ENCODE assay signal across 9 mouse cellular contexts in genomic region chr2:30365281-30366069, GRCm38 (mm10). TPM values are rescaled to one million over a fixed set of nuclear protein-coding genes. Genes with fewer than 3 reads are reported as not detected.
DNase-seq lines count a peak whose midpoint lies in the region; ATAC-seq and TF ChIP-seq lines count a peak whose summit lies in the region.
"Had no signal": no experiment of that assay in that cellular context is flagged by ENCODE, and none has a peak within 500 bp of the region (broad histone marks: within the 10 kb centered on the region; RNA-seq: fewer than 3 reads in every experiment).

No protein-coding gene starts in this region.

- no peak for TF ChIP-seq POLR2A in CH12.LX (IDR thresholded peaks at IDR 0.05; ENCODE audit: low read depth, low read length)

- in situ Hi-C loops in CH12.LX (cut with MboI; ENCODE audit: low pct_ligation_motif_present, low pct_unique_long_range_greater_than_20kb, low sequenced_read_pairs): no loop called here

- H3K4me2 ChIP-seq in CH12.LX (ENCODE audit: insufficient read depth, low read depth, poor library complexity, severe bottlenecking): 0 out of 2 replicates have a peak overlapping the region, but pooled peaks have one; percentile 52
- H3K4me2 ChIP-seq in hindbrain, embryonic 12.5 days (replicated peaks): peak overlapping the region; percentile 98
- H3K4me2 ChIP-seq in liver, embryonic 13.5 days: peak overlapping the region; percentile 94

- TF ChIP-seq CTCF in CH12.LX (conservative IDR thresholded peaks at IDR 0.05 in 1 of 2, IDR thresholded peaks at IDR 0.05 in 1 of 2; ENCODE audit: low read depth in 2 of 2, low read length in 2 of 2): no peak

- H3K9me3 ChIP-seq in CH12.LX (replicated peaks; ENCODE audit: low read length): peaks cover 6% of the 10 kb centered on the region
- no peaks in the 10 kb centered on the region for H3K9me3 ChIP-seq in hindbrain, embryonic 12.5 days (replicated peaks)
- peaks cover 5% of the 10 kb centered on the region; the same call in 1 of the 2 replicates for H3K9me3 ChIP-seq in liver, embryonic 13.5 days (replicated peaks)

- 84% methylated on average over 2 of the region's 2 CpGs for WGBS in hindbrain, embryonic 12.5 days
- 77% methylated on average over 2 of the region's 2 CpGs for WGBS in liver, embryonic 13.5 days (ENCODE audit: insufficient replicate concordance)

- DNase-seq in adrenal gland, postnatal 14 days: peak; percentile 62
- no peak for DNase-seq in adrenal gland, postnatal 4 days (ENCODE audit: low spot score in 2 of 2)
- DNase-seq in CH12.LX (ENCODE audit: extremely low read depth): no peak
- no peak for DNase-seq in liver, embryonic 13.5 days
- no peak for DNase-seq in thymus, postnatal 25 days
- no peak for DNase-seq in urinary bladder, adult 2 months (ENCODE audit: low spot score)
- DNase-seq: B cell, adult 2 months had no signal

- no peak for TF ChIP-seq EP300 in CH12.LX (IDR thresholded peaks at IDR 0.05; ENCODE audit: low read length)

- no peaks in the 10 kb centered on the region for H3K27me3 ChIP-seq in CH12.LX (replicated peaks)
- no peaks in the 10 kb centered on the region for H3K27me3 ChIP-seq in hindbrain, embryonic 12.5 days
- no peaks in the 10 kb centered on the region for H3K27me3 ChIP-seq in liver, embryonic 13.5 days

- peaks cover 24 to 41% of the 10 kb centered on the region in 2 experiments for H3K36me3 ChIP-seq in CH12.LX (replicated peaks in 1 of 2; ENCODE audit: control insufficient read depth in 1 of 2, insufficient read depth in 1 of 2, low read length in 1 of 2)
- peaks cover 38% of the 10 kb centered on the region for H3K36me3 ChIP-seq in hindbrain, embryonic 12.5 days
- peaks cover 37% of the 10 kb centered on the region for H3K36me3 ChIP-seq in liver, embryonic 13.5 days

- no peak overlapping the region for H3K9ac ChIP-seq in CH12.LX (ENCODE audit: insufficient read depth, low read depth)
- H3K9ac ChIP-seq in hindbrain, embryonic 12.5 days: peak overlapping the region; percentile 90
- H3K9ac ChIP-seq in liver, embryonic 13.5 days: peak overlapping the region; percentile 81

- no peak overlapping the region for H3K4me3 ChIP-seq in CH12.LX (replicated peaks in 1 of 3; ENCODE audit: low read depth in 2 of 3, low read length in 2 of 3, poor library complexity in 1 of 3)
- peak overlapping the region; percentile 89 for H3K4me3 ChIP-seq in hindbrain, embryonic 12.5 days
- H3K4me3 ChIP-seq in liver, embryonic 13.5 days (replicated peaks): peak overlapping the region; percentile 73

- dilution Hi-C loops in CH12.LX (cut with MboI; ENCODE audit: extremely low pct_ligation_motif_present, extremely low pct_unique_long_range_greater_than_20kb, low sequenced_read_pairs): no loop called here

- no peak for TF ChIP-seq RAD21 in CH12.LX (IDR thresholded peaks at IDR 0.05; ENCODE audit: low read depth, low read length)

- H3K79me2 ChIP-seq in CH12.LX (replicated peaks; ENCODE audit: control insufficient read depth, extremely low read depth, insufficient read depth, poor library complexity, severe bottlenecking): no peaks in the 10 kb centered on the region

- ATAC-seq in hindbrain, embryonic 12.5 days (ENCODE audit: low FRiP score): no peak
- ATAC-seq in liver, embryonic 13.5 days (ENCODE audit: low read depth): no peak
- no peak for ATAC-seq in erythroid progenitor cell, adult 5-6 weeks (replicated peaks; ENCODE audit: low FRiP score, poor library complexity, severe bottlenecking)

- no peak overlapping the region for H3K27ac ChIP-seq in CH12.LX (ENCODE audit: insufficient read depth, low read depth)
- H3K27ac ChIP-seq in hindbrain, embryonic 12.5 days: no peak overlapping the region
- H3K27ac ChIP-seq in liver, embryonic 13.5 days: peak overlapping the region; percentile 76

- H3K4me1 ChIP-seq in CH12.LX (ENCODE audit: control insufficient read depth in 1 of 2, insufficient read depth in 2 of 2): peaks cover 10 to 17% of the 10 kb centered on the region in 2 experiments; a peak in 3 of 4 replicates
- peaks cover 14% of the 10 kb centered on the region for H3K4me1 ChIP-seq in hindbrain, embryonic 12.5 days
- H3K4me1 ChIP-seq in liver, embryonic 13.5 days (replicated peaks): peaks cover 30% of the 10 kb centered on the region

TF ChIP-seq in CH12.LX, 34 proteins besides CTCF, POLR2A, EP300 and RAD21 (continues in another document):
- no peak for TF ChIP-seq TBP (conservative IDR thresholded peaks at IDR 0.05; ENCODE audit: low read depth, low read length)
- no peak for TF ChIP-seq MAX (IDR thresholded peaks at IDR 0.05; ENCODE audit: low read length)
- no peak for TF ChIP-seq MAZ (IDR thresholded peaks at IDR 0.05; ENCODE audit: low read depth, low read length)
- TF ChIP-seq ZNF384 (IDR thresholded peaks at IDR 0.05; ENCODE audit: low read depth, low read length): no peak
- no peak for TF ChIP-seq MYC (IDR thresholded peaks at IDR 0.05; ENCODE audit: low read depth, low read length)
- TF ChIP-seq CHD2 (IDR thresholded peaks at IDR 0.05; ENCODE audit: low read length): no peak
- TF ChIP-seq SMC3 (IDR thresholded peaks at IDR 0.05; ENCODE audit: low read depth, low read length): no peak
- no peak for TF ChIP-seq TCF12 (IDR thresholded peaks at IDR 0.05; ENCODE audit: low read depth, low read length)
- TF ChIP-seq MEF2A (IDR thresholded peaks at IDR 0.05; ENCODE audit: borderline replicate concordance, low read depth, low read length): no peak
- TF ChIP-seq HCFC1 (IDR thresholded peaks at IDR 0.05; ENCODE audit: low read depth, low read length): no peak
- TF ChIP-seq ELF1 (IDR thresholded peaks at IDR 0.05; ENCODE audit: low read depth, low read length): no peak

RNA-seq across cellular contexts. Expression of gene Miga2, which starts 1.4 kb away (rescaled TPM):
- total RNA-seq in adrenal gland, postnatal 14 days (2021): 87.9 and 89.3 TPM in 2 replicates
- 10 to 100 TPM; 65.1 to 71.1 TPM for total RNA-seq in adrenal gland, postnatal 4 days (2021)
- total RNA-seq in CH12.LX (2012; rRNA removed) (11.2 and 15.0 TPM in 2 replicates), CH12.LX (2014; rRNA removed) (9.1 and 9.2 TPM in 2 replicates)
- polyA plus RNA-seq in CH12.LX (2012; ENCODE audit: insufficient read length, low read depth): 7.4 and 9.4 TPM in 2 replicates
- polyA plus RNA-seq in hindbrain, embryonic 12.5 days (2016; fragmentation: Nextera tagmentation; extraction: Ambion mirVana): 29.3 and 30.7 TPM in 2 replicates
- 8.5 and 10.0 TPM in 2 replicates for polyA plus RNA-seq in liver, embryonic 13.5 days (2015; fragmentation: Nextera tagmentation; extraction: Ambion mirVana)
- total RNA-seq in erythroid progenitor cell, adult 5-6 weeks (2015; ENCODE audit: low replicate concordance): 3.8 and 7.2 TPM in 2 replicates
- total RNA-seq in erythroid progenitor cell, adult 5-6 weeks (2017; ENCODE audit: low replicate concordance): 12.4 and 18.7 TPM in 2 replicates
- polyA plus RNA-seq in urinary bladder, adult 2 months (2012; rRNA removed): 32.6 and 34.4 TPM in 2 replicates

RNA-seq across cellular contexts. Expression of gene Sh3glb2, which starts 6.3 kb away (rescaled TPM):
- 73.2 and 80.6 TPM in 2 replicates for total RNA-seq in adrenal gland, postnatal 14 days (2021)
- 100 to 1,000 TPM; 106 to 107 TPM for total RNA-seq in adrenal gland, postnatal 4 days (2021)
- total RNA-seq in CH12.LX (2012; rRNA removed) (42.6 and 47.8 TPM in 2 replicates), CH12.LX (2014; rRNA removed) (27.2 and 34.0 TPM in 2 replicates)
- polyA plus RNA-seq in CH12.LX (2012; ENCODE audit: insufficient read length, low read depth): 38.9 and 39.3 TPM in 2 replicates
- 113 and 116 TPM in 2 replicates for polyA plus RNA-seq in hindbrain, embryonic 12.5 days (2016; fragmentation: Nextera tagmentation; extraction: Ambion mirVana)
- 20.9 and 21.3 TPM in 2 replicates for polyA plus RNA-seq in liver, embryonic 13.5 days (2015; fragmentation: Nextera tagmentation; extraction: Ambion mirVana)
- 6.5 and 8.4 TPM in 2 replicates for total RNA-seq in erythroid progenitor cell, adult 5-6 weeks (2015; ENCODE audit: low replicate concordance)
- 5.4 and 10.8 TPM in 2 replicates for total RNA-seq in erythroid progenitor cell, adult 5-6 weeks (2017; ENCODE audit: low replicate concordance)
- 191 and 259 TPM in 2 replicates for polyA plus RNA-seq in urinary bladder, adult 2 months (2012; rRNA removed)

RNA-seq across cellular contexts. Expression of gene Dolpp1, which starts 26.6 kb away (rescaled TPM):
- total RNA-seq in adrenal gland, postnatal 14 days (2021): 18.7 and 19.5 TPM in 2 replicates
- total RNA-seq in adrenal gland, postnatal 4 days (2021): 10 to 100 TPM; 25.9 to 33.9 TPM
- total RNA-seq in CH12.LX (2012; rRNA removed): 19.2 and 22.8 TPM in 2 replicates
- total RNA-seq in CH12.LX (2014; rRNA removed): 15.0 and 22.3 TPM in 2 replicates
- 17.9 and 19.1 TPM in 2 replicates for polyA plus RNA-seq in CH12.LX (2012; ENCODE audit: insufficient read length, low read depth)
- polyA plus RNA-seq in hindbrain, embryonic 12.5 days (2016; fragmentation: Nextera tagmentation; extraction: Ambion mirVana): 46.9 and 50.2 TPM in 2 replicates
- 20.3 and 21.3 TPM in 2 replicates for polyA plus RNA-seq in liver, embryonic 13.5 days (2015; fragmentation: Nextera tagmentation; extraction: Ambion mirVana)
- total RNA-seq in erythroid progenitor cell, adult 5-6 weeks (2015; ENCODE audit: low replicate concordance): 4.6 and 14.1 TPM in 2 replicates
- 5.4 and 20.9 TPM in 2 replicates for total RNA-seq in erythroid progenitor cell, adult 5-6 weeks (2017; ENCODE audit: low replicate concordance)
- 18.9 and 27.3 TPM in 2 replicates for polyA plus RNA-seq in urinary bladder, adult 2 months (2012; rRNA removed)

RNA-seq across cellular contexts. Expression of gene Crat, which starts 50.1 kb away (rescaled TPM):
- 291 and 301 TPM in 2 replicates for total RNA-seq in adrenal gland, postnatal 14 days (2021)
- 10 to 100 TPM; 77.6 to 90.3 TPM for total RNA-seq in adrenal gland, postnatal 4 days (2021)
- total RNA-seq in CH12.LX (2012; rRNA removed): 3.6 and 4.5 TPM in 2 replicates
- total RNA-seq in CH12.LX (2014; rRNA removed): 1.3 and 1.7 TPM in 2 replicates
- 2.8 and 4.2 TPM in 2 replicates for polyA plus RNA-seq in CH12.LX (2012; ENCODE audit: insufficient read length, low read depth)
- polyA plus RNA-seq in hindbrain, embryonic 12.5 days (2016; fragmentation: Nextera tagmentation; extraction: Ambion mirVana): 23.9 and 26.8 TPM in 2 replicates
- 20.5 and 23.9 TPM in 2 replicates for polyA plus RNA-seq in liver, embryonic 13.5 days (2015; fragmentation: Nextera tagmentation; extraction: Ambion mirVana)
- 80.9 and 111 TPM in 2 replicates for total RNA-seq in erythroid progenitor cell, adult 5-6 weeks (2015; ENCODE audit: low replicate concordance)
- 33.9 and 79.7 TPM in 2 replicates for total RNA-seq in erythroid progenitor cell, adult 5-6 weeks (2017; ENCODE audit: low replicate concordance)
- 27.3 and 38.1 TPM in 2 replicates for polyA plus RNA-seq in urinary bladder, adult 2 months (2012; rRNA removed)

RNA-seq across cellular contexts. Expression of gene Ptpa, which starts 50.4 kb away (rescaled TPM):
- 145 and 155 TPM in 2 replicates for total RNA-seq in adrenal gland, postnatal 14 days (2021)
- total RNA-seq in adrenal gland, postnatal 4 days (2021): 100 to 1,000 TPM; 165 to 169 TPM
- total RNA-seq in CH12.LX (2012; rRNA removed) (111 and 120 TPM in 2 replicates), CH12.LX (2014; rRNA removed) (117 and 122 TPM in 2 replicates)
- polyA plus RNA-seq in CH12.LX (2012; ENCODE audit: insufficient read length, low read depth): 190 and 194 TPM in 2 replicates
- 133 and 134 TPM in 2 replicates for polyA plus RNA-seq in hindbrain, embryonic 12.5 days (2016; fragmentation: Nextera tagmentation; extraction: Ambion mirVana)
- polyA plus RNA-seq in liver, embryonic 13.5 days (2015; fragmentation: Nextera tagmentation; extraction: Ambion mirVana): 142 and 147 TPM in 2 replicates
- 118 and 151 TPM in 2 replicates for total RNA-seq in erythroid progenitor cell, adult 5-6 weeks (2015; ENCODE audit: low replicate concordance)
- total RNA-seq in erythroid progenitor cell, adult 5-6 weeks (2017; ENCODE audit: low replicate concordance): 103 and 168 TPM in 2 replicates
- 90.0 and 93.9 TPM in 2 replicates for polyA plus RNA-seq in urinary bladder, adult 2 months (2012; rRNA removed)

Comparison
In these comparisons a context has a peak if more than half of its experiments do, and no peak if none do; other contexts are left out.
1. H3K4me3 ChIP-seq: peak in hindbrain, embryonic 12.5 days (single experiment) and liver, embryonic 13.5 days (single experiment); none in CH12.LX (0 of 3).
2. Peak in every context shown above with its lines, with median percentiles within 50 percentile points of each other: H3K4me2 ChIP-seq.